Mouse (Mus musculus) retina, postnatal 1 day (tissue): ENCODE results near the gene Dennd2c.
A peak's percentile ranks its signal among the peaks of the same experiment; 100 is the strongest.
"Not testable (repeated sequence)": the region's sequence is repeated elsewhere in the genome, so short reads cannot be mapped to it uniquely, and the experiment has no call there.

Experiments
- DNase-seq: peaks from one replicate; pipeline ENCODE4 v3.0.0-alpha.2; 2012

Dennd2c gene

GRCm38 (mm10) chr3:103171505-103172267, 69.3 kb downstream of the Dennd2c start, which contains the start of gene Bcas2:
Bcas2 (plus strand) TSS chr3:103171655.
- peak; percentile 98 for DNase-seq

GRCm38 (mm10) chr3:103172615-103173014, 70.2 kb downstream of the Dennd2c start:
- DNase-seq, result no peak

GRCm38 (mm10) chr3:103176740-103177139, 74.3 kb downstream of the Dennd2c start:
- no peak for DNase-seq

GRCm38 (mm10) chr3:103179527-103179926, 77.1 kb downstream of the Dennd2c start:
- DNase-seq, result no peak

- no peak for DNase-seq
Measured at GRCm38 (mm10) chr3:103181171-103181570, 78.8 kb downstream of the Dennd2c start.

GRCm38 (mm10) chr3:103182821-103183220, 80.4 kb downstream of the Dennd2c start:
- DNase-seq, result no peak

GRCm38 (mm10) chr3:103184467-103184866, 82.1 kb downstream of the Dennd2c start:
- not testable (repeated sequence) for DNase-seq

GRCm38 (mm10) chr3:103188451-103188850, 86.0 kb downstream of the Dennd2c start:
- DNase-seq, result no peak

- DNase-seq, result no peak
Measured at GRCm38 (mm10) chr3:103188856-103189255, 86.5 kb downstream of the Dennd2c start.

- DNase-seq, result no peak
Measured at GRCm38 (mm10) chr3:103192161-103192560, 89.8 kb downstream of the Dennd2c start.

- DNase-seq, result no peak
Measured at GRCm38 (mm10) chr3:103193186-103193585, 90.8 kb downstream of the Dennd2c start.

GRCm38 (mm10) chr3:103196320-103196823, 94.0 kb downstream of the Dennd2c start:
- DNase-seq, result no peak

GRCm38 (mm10) chr3:103199386-103199785, 97.0 kb downstream of the Dennd2c start:
- DNase-seq, result no peak

GRCm38 (mm10) chr3:103201105-103201504, 98.7 kb downstream of the Dennd2c start:
- DNase-seq, result not testable (repeated sequence)

GRCm38 (mm10) chr3:103203554-103203953, 101.2 kb downstream of the Dennd2c start:
- no peak for DNase-seq

GRCm38 (mm10) chr3:103204445-103204844, 102.0 kb downstream of the Dennd2c start:
- DNase-seq, result no peak

- no peak for DNase-seq
Measured at GRCm38 (mm10) chr3:103206393-103206792, 104.0 kb downstream of the Dennd2c start.

- DNase-seq, result no peak
Measured at GRCm38 (mm10) chr3:103207749-103208148, 105.3 kb downstream of the Dennd2c start.

GRCm38 (mm10) chr3:103208237-103208636, 105.8 kb downstream of the Dennd2c start:
- no peak for DNase-seq

GRCm38 (mm10) chr3:103211101-103211500, 108.7 kb downstream of the Dennd2c start:
- no peak for DNase-seq

- DNase-seq, result no peak
Measured at GRCm38 (mm10) chr3:103212142-103212541, 109.7 kb downstream of the Dennd2c start.

- DNase-seq, result no peak
Measured at GRCm38 (mm10) chr3:103213537-103213936, 111.1 kb downstream of the Dennd2c start.

- no peak for DNase-seq
Measured at GRCm38 (mm10) chr3:103214593-103215285, 112.3 kb downstream of the Dennd2c start.

GRCm38 (mm10) chr3:103215399-103215798, 113.0 kb downstream of the Dennd2c start:
- DNase-seq, result not testable (repeated sequence)
